Mouse (Mus musculus) kidney, embryonic 15.5 days (tissue): Measurements from ENCODE around the gene Stac. TPM values are rescaled to one million over a fixed set of nuclear protein-coding genes. Genes with fewer than 3 reads are reported as not detected.

Experiments used
- ATAC-seq: fragments of 200-750 bp; cut with Nextera tagmentation; replicated peaks from 2 replicates; pipeline ENCODE4 v1.8.0; 2017; ENCODE audit warnings: moderate TSS enrichment; ENCODE audit not compliant: low FRiP score
- H3K27ac ChIP-seq: fragments of 300-500 bp; sonication (generic); 2 replicates; pipeline ENCODE4 v1.5.1; 2015; ENCODE audit warnings: mild to moderate bottlenecking, inconsistent platforms
- H3K27me3 ChIP-seq: fragments of 300-500 bp; sonication (generic); 2 replicates; pipeline ENCODE4 v1.6.1; 2015; ENCODE audit warnings: inconsistent platforms
- H3K36me3 ChIP-seq: fragments of 300-500 bp; sonication (generic); 2 replicates; pipeline ENCODE4 v1.6.1; 2015; ENCODE audit warnings: inconsistent platforms
- H3K4me1 ChIP-seq: fragments of 300-500 bp; sonication (generic); 2 replicates; pipeline ENCODE4 v1.6.1; 2015; ENCODE audit warnings: inconsistent platforms
- H3K4me2 ChIP-seq: fragments of 300-500 bp; sonication (generic); 2 replicates; pipeline ENCODE4 v1.6.1; 2015; ENCODE audit warnings: moderate library complexity, mild to moderate bottlenecking, inconsistent platforms
- H3K4me3 ChIP-seq: fragments of 300-500 bp; sonication (generic); replicated peaks from 2 replicates; pipeline ENCODE4 v1.5.1; 2015; ENCODE audit warnings: mild to moderate bottlenecking, inconsistent platforms
- H3K9ac ChIP-seq: fragments of 300-500 bp; sonication (generic); 2 replicates; pipeline ENCODE4 v1.6.1; 2015; ENCODE audit warnings: mild to moderate bottlenecking, inconsistent platforms
- H3K9me3 ChIP-seq: fragments of 300-500 bp; sonication (generic); replicated peaks from 2 replicates; pipeline ENCODE4 v1.6.1; 2016; ENCODE audit warnings: inconsistent platforms
- WGBS: fragments of 180-500 bp; shearing (Covaris S2); methylation state at CpG from one replicate; pipeline ENCODE4 v1.1.7; 2015; ENCODE audit warnings: mixed read lengths; 5-methylcytosine and 5-hydroxymethylcytosine counted together
- polyA plus RNA-seq: library from polyadenylated mRNA; unstranded; fragments of >200 nt; fragmentation: Nextera tagmentation; extraction: Ambion mirVana; gene quantifications from 2 replicates; pipeline ENCODE4 v1.2.1, GENCODE M21; 2015

Gene Stac
- polyA plus RNA-seq, 1 experiment from 2014 or later: 4.7 TPM

DNA sequence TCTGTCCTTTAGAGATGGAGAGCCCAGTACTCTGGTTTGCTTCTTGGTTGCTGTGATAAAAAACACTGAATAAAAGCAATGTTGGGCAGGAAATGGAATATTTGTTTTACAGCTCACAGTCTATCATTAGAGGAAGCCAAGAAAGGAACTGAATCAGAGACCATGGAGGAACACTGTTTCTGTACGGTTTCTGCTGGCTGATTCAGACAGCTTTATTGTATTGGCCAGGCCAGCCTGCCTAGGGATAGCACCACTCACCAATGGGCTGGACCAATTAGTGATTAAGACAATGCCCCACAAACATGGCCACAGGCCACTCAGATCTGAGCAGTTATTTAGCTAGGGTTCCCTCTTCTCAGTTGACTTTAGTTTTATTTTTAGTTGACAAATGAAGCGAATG, 6.0 kb downstream of the Stac start:
- no peak overlapping the region for H3K27ac ChIP-seq
- H3K9me3 ChIP-seq: no peaks in the 10 kb centered on the region
- H3K4me2 ChIP-seq: no peak overlapping the region
- H3K4me1 ChIP-seq: no peaks in the 10 kb centered on the region
- H3K27me3 ChIP-seq: peaks cover 12% of the 10 kb centered on the region
- ATAC-seq: no peak
- H3K36me3 ChIP-seq: no peaks in the 10 kb centered on the region
- 61% methylated on average over 2 of the region's 2 CpGs for WGBS
- H3K4me3 ChIP-seq: no peak overlapping the region
- no peak overlapping the region for H3K9ac ChIP-seq

DNA sequence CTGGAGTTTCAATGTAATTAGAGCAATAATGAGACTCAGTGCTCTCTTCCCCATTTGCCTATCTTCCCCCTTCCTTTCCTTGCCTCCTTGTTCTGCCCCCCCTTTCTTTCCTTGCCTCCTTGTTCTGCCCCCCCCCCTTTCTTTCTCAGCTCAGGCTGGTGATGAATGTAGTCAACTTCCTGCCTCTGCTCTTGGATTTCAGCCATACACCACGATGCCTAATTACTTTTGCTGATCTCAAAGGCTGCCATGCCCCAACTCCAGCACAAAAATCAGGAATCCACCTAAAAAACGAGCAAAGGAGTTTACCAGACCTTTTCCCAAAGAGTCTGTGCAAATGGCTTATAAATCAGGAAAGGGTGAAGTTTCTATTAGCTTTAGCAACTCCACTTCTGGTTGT, 10.6 kb downstream of the Stac start:
- Histone ChIP-seq H3K4me2 (no peak overlapping the region), H3K36me3 (no peaks in the 10 kb centered on the region), H3K27me3 (no peaks in the 10 kb centered on the region), H3K4me1 (no peaks in the 10 kb centered on the region), H3K27ac (no peak overlapping the region), H3K9me3 (no peaks in the 10 kb centered on the region), H3K9ac (no peak overlapping the region), H3K4me3 (no peak overlapping the region)
- 7% methylated on average over 2 of the region's 2 CpGs for WGBS
- ATAC-seq: no peak

DNA sequence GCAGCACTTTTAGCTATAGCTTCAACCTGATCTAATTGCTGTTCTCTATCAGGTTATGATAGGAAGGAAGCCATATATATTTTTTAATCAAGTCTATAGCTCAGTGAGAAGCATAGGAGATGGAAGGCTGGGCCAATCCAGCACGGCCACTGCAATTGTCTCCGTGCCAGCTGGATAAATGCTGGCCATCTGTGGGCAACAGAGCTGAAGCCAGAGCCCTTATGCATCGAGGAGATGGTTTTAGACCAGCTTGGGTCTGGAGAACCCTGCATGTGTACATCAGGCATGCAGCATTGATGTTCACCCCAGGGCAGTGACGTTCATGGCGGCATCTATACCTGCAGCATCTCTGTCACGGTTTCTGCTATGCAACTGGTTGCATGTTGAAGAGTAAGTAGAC, 20.3 kb downstream of the Stac start:
- 89% methylated on average over 6 of the region's 6 CpGs for WGBS
- no peak for ATAC-seq
- Histone ChIP-seq H3K9me3 (no peaks in the 10 kb centered on the region), H3K27ac (no peak overlapping the region), H3K4me3 (no peak overlapping the region), H3K4me1 (no peaks in the 10 kb centered on the region), H3K9ac (no peak overlapping the region), H3K36me3 (no peaks in the 10 kb centered on the region), H3K27me3 (no peaks in the 10 kb centered on the region), H3K4me2 (no peak overlapping the region)

DNA sequence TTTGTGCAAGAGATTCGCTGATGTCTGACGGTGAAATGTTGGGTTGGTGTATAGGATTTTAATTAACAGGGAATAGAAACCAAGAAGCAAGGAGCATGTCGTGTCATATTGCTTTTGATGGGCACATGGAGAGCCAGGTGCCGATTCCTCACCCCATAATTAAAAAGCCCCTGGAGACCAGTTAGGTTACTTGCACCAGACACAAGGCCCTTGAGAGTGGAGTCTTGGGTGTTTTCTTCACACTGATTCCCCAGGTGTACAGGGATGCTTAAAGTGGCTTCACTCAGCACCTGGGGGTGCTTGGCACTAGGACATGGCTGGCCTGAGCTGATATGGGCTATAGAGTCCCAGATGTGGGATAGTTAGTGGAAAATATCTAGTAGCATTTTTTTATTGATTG, 35.1 kb downstream of the Stac start:
- no peak for ATAC-seq
- no peaks in the 10 kb centered on the region for H3K9me3 ChIP-seq
- no peak overlapping the region for H3K9ac ChIP-seq
- WGBS: 70% methylated on average over 4 of the region's 4 CpGs
- H3K27ac ChIP-seq: no peak overlapping the region
- H3K4me1 ChIP-seq: no peaks in the 10 kb centered on the region
- H3K27me3 ChIP-seq: no peaks in the 10 kb centered on the region
- no peaks in the 10 kb centered on the region for H3K36me3 ChIP-seq
- no peak overlapping the region for H3K4me2 ChIP-seq
- no peak overlapping the region for H3K4me3 ChIP-seq

DNA sequence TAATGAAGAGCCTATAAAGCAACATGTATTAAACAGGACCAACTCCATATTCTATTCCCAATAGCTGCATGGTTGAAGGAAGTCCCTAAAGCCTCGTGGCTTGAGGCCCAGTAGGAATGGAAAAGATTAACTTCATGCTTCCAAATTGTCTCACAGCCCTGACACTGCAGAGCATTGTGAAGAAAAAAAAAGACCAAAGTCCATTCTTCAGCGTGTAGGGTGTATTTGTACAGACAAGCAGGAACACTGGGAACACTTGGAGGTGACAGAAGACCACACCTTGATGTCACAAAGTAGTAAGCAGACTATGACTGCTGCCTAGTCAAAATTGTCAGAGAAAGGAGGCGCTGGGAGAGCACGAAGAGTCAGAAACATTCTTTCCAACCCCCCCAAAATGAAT, 45.9 kb downstream of the Stac start:
- Histone ChIP-seq H3K4me1 (no peaks in the 10 kb centered on the region), H3K4me2 (no peak overlapping the region), H3K36me3 (no peaks in the 10 kb centered on the region), H3K9ac (no peak overlapping the region), H3K9me3 (no peaks in the 10 kb centered on the region), H3K27ac (no peak overlapping the region), H3K4me3 (no peak overlapping the region), H3K27me3 (no peaks in the 10 kb centered on the region)
- no peak for ATAC-seq
- 78% methylated on average over 4 of the region's 4 CpGs for WGBS

DNA sequence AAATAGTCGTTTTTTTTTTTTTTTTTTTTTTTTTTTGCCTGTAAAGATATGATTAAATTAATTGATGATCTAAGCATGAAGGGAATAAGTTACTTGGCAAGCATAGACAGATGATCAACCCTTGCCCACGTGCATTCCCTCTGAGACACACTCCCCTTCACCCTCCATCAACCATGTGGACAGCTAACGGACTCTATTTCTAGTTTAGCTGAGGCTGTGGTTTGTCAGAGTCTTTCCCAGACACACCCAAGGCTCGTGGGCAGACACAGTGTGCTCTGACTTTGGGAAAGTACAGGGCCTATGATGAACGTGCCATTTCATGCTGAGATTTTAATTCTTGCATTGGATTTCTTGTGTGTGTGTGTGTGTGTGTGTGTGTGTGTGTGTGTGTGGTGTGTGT, 46.8 kb downstream of the Stac start:
- Histone ChIP-seq H3K9me3 (no peaks in the 10 kb centered on the region), H3K27ac (no peak overlapping the region), H3K4me2 (no peak overlapping the region), H3K4me1 (no peaks in the 10 kb centered on the region), H3K4me3 (no peak overlapping the region), H3K27me3 (no peaks in the 10 kb centered on the region), H3K9ac (no peak overlapping the region), H3K36me3 (no peaks in the 10 kb centered on the region)
- ATAC-seq: no peak
- WGBS: 46% methylated on average over 5 of the region's 5 CpGs

DNA sequence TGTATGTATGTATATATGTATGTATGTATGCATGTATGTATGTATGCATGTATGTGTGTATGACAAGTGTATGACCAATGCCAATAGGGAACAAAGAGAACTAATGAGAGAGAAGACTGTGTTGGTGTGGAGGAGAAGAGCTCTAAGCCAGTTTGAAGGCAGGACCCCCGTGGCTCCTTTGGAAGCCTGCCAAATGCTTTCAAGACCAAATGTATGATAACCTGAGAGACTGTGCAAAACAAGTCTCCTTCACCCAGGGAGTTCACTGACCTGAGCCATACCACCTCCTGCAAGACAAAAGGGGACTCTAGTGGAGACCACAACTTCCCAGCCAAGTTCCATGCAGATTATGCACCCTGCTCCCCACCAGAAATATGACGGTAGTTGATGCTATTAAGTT, 52.5 kb downstream of the Stac start:
- Histone ChIP-seq H3K4me3 (no peak overlapping the region), H3K4me2 (no peak overlapping the region), H3K9me3 (no peaks in the 10 kb centered on the region), H3K27me3 (no peaks in the 10 kb centered on the region), H3K27ac (no peak overlapping the region), H3K36me3 (no peaks in the 10 kb centered on the region), H3K9ac (no peak overlapping the region), H3K4me1 (no peaks in the 10 kb centered on the region; the same call in 1 of the 2 replicates)
- 62% methylated on average over 2 of the region's 2 CpGs for WGBS
- ATAC-seq: no peak

DNA sequence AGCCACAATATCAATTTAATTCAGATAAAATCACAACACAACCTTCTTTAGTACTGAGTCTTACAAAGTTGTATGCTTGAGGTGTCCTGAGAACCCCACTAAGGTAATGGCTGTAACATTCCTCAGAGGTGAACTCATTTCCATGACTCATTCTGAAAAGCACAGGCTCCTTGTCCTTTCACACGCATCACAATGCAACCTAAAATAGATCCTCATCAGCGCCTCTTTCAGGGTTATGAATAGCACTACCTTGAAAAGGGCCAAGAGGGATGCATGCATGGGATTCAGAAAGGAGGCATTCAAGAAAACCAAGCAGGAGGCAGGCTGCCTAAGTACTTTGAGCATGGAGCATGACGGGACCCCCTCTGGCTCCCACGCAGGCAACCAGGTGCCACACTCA, 57.3 kb downstream of the Stac start:
- H3K4me3 ChIP-seq: no peak overlapping the region
- no peaks in the 10 kb centered on the region for H3K36me3 ChIP-seq
- no peak overlapping the region for H3K4me2 ChIP-seq
- no peaks in the 10 kb centered on the region for H3K9me3 ChIP-seq
- ATAC-seq: no peak
- H3K4me1 ChIP-seq: no peaks in the 10 kb centered on the region; the same call in 1 of the 2 replicates
- H3K9ac ChIP-seq: no peak overlapping the region
- no peak overlapping the region for H3K27ac ChIP-seq
- 76% methylated on average over 4 of the region's 4 CpGs for WGBS
- H3K27me3 ChIP-seq: no peaks in the 10 kb centered on the region

DNA sequence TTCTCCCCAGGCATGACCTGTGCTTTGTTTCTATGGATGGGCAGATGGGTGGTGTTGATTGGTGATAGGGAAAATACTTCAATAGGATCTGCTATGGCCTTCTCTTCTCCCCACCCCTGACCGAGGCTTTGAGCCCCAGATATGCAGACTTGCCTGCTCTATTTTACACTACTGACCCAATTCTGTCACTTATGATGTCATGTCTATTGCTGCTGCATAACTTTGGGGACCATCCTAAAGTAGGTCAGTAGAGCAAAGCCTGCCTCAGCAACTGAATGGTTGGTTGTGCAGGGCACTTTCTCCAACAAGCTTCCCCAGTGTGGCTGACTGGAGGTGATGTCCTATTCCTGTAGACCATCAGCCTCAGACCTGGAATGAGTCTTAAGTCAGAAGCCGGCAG, 69.0 kb downstream of the Stac start:
- Histone ChIP-seq H3K36me3 (no peaks in the 10 kb centered on the region), H3K4me2 (no peak overlapping the region), H3K9ac (no peak overlapping the region), H3K4me1 (no peaks in the 10 kb centered on the region), H3K27me3 (no peaks in the 10 kb centered on the region), H3K4me3 (no peak overlapping the region), H3K27ac (no peak overlapping the region), H3K9me3 (no peaks in the 10 kb centered on the region)
- ATAC-seq: no peak
- WGBS: 84% methylated on average over 2 of the region's 2 CpGs

DNA sequence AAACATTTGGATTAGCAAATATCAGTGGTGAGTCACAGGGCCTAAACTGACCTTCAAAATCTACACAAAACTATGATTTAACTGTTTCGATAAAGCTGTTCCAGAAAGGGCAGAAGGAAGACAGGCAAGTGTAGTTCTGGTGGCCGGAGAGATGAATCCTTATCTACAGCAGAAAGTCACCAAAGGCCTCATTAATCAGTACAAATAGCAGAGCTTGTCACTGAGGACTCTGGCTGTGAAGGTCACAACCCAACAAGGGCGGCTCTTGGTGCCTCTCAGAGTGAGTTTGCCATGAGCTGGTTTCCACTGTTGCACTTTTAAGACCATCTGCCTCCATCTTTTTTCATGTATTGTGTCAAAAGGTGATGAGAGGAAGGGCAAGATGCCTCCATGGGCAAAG, 78.8 kb downstream of the Stac start:
- 66% methylated on average over 3 of the region's 3 CpGs for WGBS
- no peaks in the 10 kb centered on the region for H3K4me1 ChIP-seq
- no peaks in the 10 kb centered on the region for H3K9me3 ChIP-seq

DNA sequence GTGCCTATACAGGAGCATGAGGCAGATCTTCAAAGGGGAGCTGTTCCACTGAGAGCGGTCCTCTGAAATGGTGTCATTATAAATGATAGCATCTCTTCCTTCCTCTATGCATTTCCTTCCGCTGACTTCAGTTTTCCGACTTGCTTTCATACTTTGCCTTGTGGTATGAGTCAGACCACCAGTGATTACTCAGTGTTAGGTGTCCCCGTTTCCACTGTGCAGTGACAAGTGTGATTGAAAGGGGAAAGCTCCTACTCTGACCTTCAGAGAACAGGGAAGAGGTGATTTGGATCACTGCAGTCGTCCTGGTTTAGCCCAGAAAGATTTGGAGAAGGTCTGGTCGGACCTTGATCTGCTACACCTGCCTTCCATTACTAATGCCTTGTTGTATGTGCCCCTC, 81.4 kb downstream of the Stac start:
- Histone ChIP-seq H3K9ac (no peak overlapping the region), H3K27me3 (no peaks in the 10 kb centered on the region), H3K27ac (no peak overlapping the region), H3K4me2 (no peak overlapping the region), H3K36me3 (no peaks in the 10 kb centered on the region), H3K9me3 (no peaks in the 10 kb centered on the region), H3K4me3 (no peak overlapping the region), H3K4me1 (no peaks in the 10 kb centered on the region)
- 0 out of 2 replicates have a peak, but pooled peaks have one; percentile 15 for ATAC-seq
- WGBS: 34% methylated on average over 6 of the region's 6 CpGs

More for the DNA sequence above, 78.8 kb downstream of the Stac start:
- Histone ChIP-seq H3K4me3 (no peak overlapping the region), H3K36me3 (no peaks in the 10 kb centered on the region), H3K27ac (no peak overlapping the region), H3K4me2 (no peak overlapping the region), H3K27me3 (no peaks in the 10 kb centered on the region), H3K9ac (no peak overlapping the region)
- no peak for ATAC-seq

DNA sequence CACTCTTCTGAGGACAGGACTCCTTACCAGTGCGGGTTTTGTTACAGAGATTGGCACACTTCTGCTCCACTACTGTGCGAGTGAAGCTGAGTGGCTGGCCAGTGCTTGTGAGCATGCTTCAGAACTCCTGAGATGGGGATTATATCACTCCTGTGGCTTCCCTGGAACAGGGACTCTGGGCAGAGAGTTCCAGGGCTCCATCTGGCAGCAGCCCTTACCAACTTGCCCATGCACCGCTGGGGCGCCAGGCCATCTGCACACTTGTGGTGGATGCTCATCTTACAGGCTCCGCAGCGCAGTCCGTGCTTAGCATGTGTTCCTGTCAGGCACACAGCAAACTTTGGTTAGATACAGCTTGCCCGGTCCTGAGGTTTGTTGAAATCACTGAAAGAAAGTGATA, 83.5 kb downstream of the Stac start:
- H3K4me1 ChIP-seq: no peaks in the 10 kb centered on the region
- no peak for ATAC-seq
- no peak overlapping the region for H3K4me2 ChIP-seq
- H3K27ac ChIP-seq: no peak overlapping the region
- H3K27me3 ChIP-seq: no peaks in the 10 kb centered on the region
- 92% methylated on average over 8 of the region's 8 CpGs for WGBS
- no peaks in the 10 kb centered on the region for H3K9me3 ChIP-seq
- no peak overlapping the region for H3K9ac ChIP-seq
- H3K36me3 ChIP-seq: no peaks in the 10 kb centered on the region
- H3K4me3 ChIP-seq: no peak overlapping the region

DNA sequence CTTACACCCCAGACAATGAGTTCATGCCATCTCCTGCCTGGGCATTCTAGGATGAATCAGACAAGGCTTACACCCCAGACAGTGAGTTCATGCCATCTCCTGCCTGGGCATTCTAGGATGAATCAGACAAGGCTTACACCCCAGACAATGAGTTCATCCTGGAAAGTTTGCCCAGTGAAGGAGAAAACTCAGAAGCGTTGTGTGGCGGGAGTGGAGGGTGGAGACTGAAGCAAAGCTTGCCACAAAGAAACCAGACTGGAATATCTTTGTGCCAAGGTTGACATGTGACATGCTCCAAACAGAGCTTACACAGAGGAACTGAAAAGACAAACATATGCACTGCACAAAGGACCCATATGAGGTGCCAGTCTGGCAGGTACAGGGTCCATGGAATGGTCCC, 102.6 kb downstream of the Stac start:
- Histone ChIP-seq H3K9me3 (no peaks in the 10 kb centered on the region), H3K9ac (no peak overlapping the region), H3K4me2 (no peak overlapping the region), H3K27ac (no peak overlapping the region), H3K4me3 (no peak overlapping the region), H3K36me3 (no peaks in the 10 kb centered on the region), H3K4me1 (no peaks in the 10 kb centered on the region), H3K27me3 (no peaks in the 10 kb centered on the region)
- WGBS: 90% methylated on average over 2 of the region's 2 CpGs
- ATAC-seq: no peak
